Mouse (Mus musculus): ENCODE results near the gene Kcnab1.
A peak's percentile ranks its signal among the peaks of the same experiment; 100 is the strongest.

Kcnab1 gene

GRCm38 (mm10) chr3:65203361-65204117 is 94.4 kb downstream of the Kcnab1 start:
- no peak for ATAC-seq (ENCODE audit: low TSS enrichment)

- ATAC-seq (ENCODE audit: low TSS enrichment): no peak
These were observed 95.3 kb downstream of the Kcnab1 start for GRCm38 (mm10) chr3:65204356-65205075.

- ATAC-seq (ENCODE audit: low TSS enrichment): no peak
These were observed 96.4 kb downstream of the Kcnab1 start for GRCm38 (mm10) chr3:65205539-65206020.

- no peak for ATAC-seq (ENCODE audit: low TSS enrichment)
These were observed 104.5 kb downstream of the Kcnab1 start for GRCm38 (mm10) chr3:65213725-65214124.

- no peak for ATAC-seq (ENCODE audit: low TSS enrichment)
These were observed 105.5 kb downstream of the Kcnab1 start for GRCm38 (mm10) chr3:65214635-65215034.

GRCm38 (mm10) chr3:65217673-65218579 is 108.7 kb downstream of the Kcnab1 start:
- ATAC-seq (ENCODE audit: low TSS enrichment): no peak; the same call in 1 of the 2 replicates

DNA sequence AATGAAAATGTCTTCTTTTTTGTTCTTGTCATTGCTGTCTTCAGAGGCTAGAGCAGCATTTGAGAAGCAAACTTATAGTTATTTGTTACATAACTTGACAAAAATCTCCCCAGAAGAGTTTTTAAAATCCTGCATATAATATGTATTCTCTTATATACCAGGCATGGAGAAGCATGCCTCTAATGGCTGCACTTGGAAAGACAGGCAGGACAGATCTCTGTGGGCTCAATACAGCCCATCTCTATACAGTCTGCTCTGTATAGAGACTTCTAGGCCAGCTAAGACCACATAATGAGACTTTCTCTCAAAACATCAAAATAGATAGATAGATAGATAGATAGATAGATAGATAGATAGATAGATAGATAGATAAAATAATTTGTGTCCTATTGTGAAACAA is 111.1 kb downstream of the Kcnab1 start:
- ATAC-seq (ENCODE audit: low TSS enrichment): no peak

GRCm38 (mm10) chr3:65223635-65224034 is 114.5 kb downstream of the Kcnab1 start:
- ATAC-seq (ENCODE audit: low TSS enrichment): peak; percentile 76

DNA sequence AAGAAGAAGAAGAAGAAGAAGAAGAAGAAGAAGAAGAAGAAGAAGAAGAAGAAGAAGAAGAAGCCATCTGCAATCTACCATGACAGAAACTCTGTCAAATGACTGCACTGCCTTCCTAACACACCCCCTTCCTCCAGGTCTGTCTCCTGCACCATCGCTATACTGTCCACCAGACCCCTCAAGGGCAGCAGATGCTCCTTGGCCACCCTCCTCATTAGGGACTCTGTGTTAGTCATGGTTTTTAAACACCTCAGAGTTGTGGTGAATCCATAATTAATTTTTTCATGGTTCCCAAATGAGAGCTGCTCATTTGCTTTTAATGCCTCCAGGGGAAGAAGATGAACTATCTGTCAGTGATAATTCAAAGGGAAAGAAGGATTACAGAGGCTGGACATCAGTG is 121.8 kb downstream of the Kcnab1 start:
- ATAC-seq (ENCODE audit: low TSS enrichment): no peak

DNA sequence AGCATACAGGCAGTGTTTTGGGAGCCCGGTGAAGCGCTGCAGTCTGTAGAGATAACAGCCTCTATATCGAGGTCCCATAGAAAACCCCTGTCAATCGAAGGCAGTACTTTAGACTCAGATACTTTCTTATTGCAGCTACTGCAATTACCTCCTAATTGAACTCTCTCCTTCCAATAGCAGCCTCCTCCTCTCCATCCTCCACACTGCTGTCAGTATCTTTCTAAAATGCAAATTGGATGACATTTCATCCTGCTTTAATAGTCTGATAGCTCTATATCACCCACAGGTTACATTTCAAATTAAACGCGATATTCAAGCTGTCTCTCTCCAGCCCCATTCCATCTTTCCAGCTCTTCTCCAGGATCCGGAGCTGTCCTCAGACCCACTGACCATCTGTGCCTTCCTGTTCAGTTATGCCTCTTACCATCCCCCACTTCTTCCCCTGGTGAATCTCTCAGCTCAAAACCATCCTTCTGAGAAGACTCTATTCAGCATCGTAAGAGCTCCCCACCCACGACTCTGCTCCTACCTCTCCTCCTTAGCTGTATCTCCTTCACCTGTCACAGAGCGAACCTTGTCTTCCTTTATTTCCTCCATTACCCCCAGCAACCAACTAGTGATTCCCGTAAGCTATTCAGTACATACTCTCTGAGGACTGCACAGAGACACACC is 122.4 kb downstream of the Kcnab1 start:
- peak; percentile 59 for ATAC-seq (ENCODE audit: low TSS enrichment)

DNA sequence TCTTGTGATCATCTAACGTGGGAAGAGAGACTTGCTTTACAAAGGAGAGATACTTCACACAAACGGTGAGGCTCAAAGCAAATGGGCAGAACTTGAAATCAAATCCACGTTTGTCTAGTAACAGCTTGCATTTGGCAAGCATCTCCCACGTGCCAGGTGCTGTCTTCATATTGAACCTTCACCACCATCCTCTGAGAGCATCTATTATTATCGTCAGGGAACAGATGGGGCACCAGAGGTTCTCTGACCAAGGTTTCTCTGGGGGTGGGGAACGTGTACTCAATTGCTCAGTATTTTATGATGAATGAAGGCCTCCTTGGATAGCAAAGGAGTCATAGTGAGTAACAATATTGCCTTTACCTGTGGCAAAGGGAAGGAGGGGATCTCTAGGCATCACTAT is 139.8 kb downstream of the Kcnab1 start:
- ATAC-seq (ENCODE audit: low TSS enrichment): peak; percentile 27; the same call in 1 of the 2 replicates

- ATAC-seq (ENCODE audit: low TSS enrichment): peak; percentile 21
These were observed 151.3 kb downstream of the Kcnab1 start for GRCm38 (mm10) chr3:65260521-65260920.

- peak; percentile 91 for ATAC-seq (ENCODE audit: low TSS enrichment)
These were observed 153.6 kb downstream of the Kcnab1 start for GRCm38 (mm10) chr3:65262506-65263422.

- no peak for ATAC-seq (ENCODE audit: low TSS enrichment)
These were observed 164.1 kb downstream of the Kcnab1 start for GRCm38 (mm10) chr3:65273317-65273716.

- 0 out of 2 replicates have a peak, but pooled peaks have one; percentile 28 for ATAC-seq (ENCODE audit: low TSS enrichment)
These were observed 168.6 kb downstream of the Kcnab1 start for GRCm38 (mm10) chr3:65277777-65278176.

DNA sequence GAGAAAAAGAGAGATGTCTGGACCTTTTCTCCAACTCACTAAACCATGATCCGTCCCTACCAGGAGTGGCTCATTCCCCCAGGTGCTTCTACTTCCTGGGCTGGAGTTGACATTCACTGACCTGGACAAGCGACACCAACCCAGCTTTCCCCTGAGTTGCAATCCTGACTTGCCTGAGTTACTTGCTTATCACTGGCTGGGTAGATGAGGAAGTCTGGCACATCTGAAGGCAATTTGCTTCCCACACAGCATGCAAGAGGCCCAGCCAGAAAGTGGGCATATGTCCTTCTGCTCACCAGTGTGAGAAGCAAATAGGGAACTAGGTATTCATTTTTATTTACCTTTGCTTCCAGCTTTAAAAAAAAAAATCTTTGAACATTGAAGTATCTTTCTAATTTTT is 174.2 kb downstream of the Kcnab1 start:
- ATAC-seq (ENCODE audit: low TSS enrichment): peak; percentile 80

- peak; percentile 90 for ATAC-seq (ENCODE audit: low TSS enrichment)
These were observed 179.8 kb downstream of the Kcnab1 start for GRCm38 (mm10) chr3:65288994-65289393.

DNA sequence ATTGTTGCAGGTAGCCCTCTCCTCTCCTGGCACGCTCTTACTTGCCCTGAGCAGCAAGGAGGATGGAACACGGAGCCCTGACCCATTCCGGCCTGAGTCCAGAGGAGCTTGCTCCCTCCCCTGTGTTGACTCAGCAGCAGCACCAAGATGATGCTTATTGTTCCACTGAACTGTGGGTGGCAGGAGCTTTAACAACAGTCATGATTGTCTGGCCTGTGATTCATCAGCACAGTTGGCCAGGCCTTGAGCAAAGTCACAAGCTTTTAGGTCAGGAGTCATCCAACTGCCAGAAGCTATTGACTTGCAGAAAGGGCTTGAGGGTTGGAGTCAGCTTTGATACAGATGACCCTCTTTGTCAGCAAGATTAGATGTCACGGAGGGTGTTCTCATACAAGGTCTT is 187.8 kb downstream of the Kcnab1 start:
- ATAC-seq (ENCODE audit: low TSS enrichment): peak; percentile 72

- peak; percentile 51 for ATAC-seq (ENCODE audit: low TSS enrichment)
These were observed 190.0 kb downstream of the Kcnab1 start for GRCm38 (mm10) chr3:65299205-65299604.

GRCm38 (mm10) chr3:65301531-65301930 is 192.3 kb downstream of the Kcnab1 start:
- ATAC-seq (ENCODE audit: low TSS enrichment): no peak

All from frontal cortex, adult (tissue).